Mouse (Mus musculus): ENCODE measurements around the gene Zbtb7b.

The Zbtb7b gene

GRCm38 (mm10) chr3:89365486-89366414 lies 28.8 kb downstream of the Zbtb7b start:
- DNase-seq (ENCODE audit: low read depth, low spot score): no peak

GRCm38 (mm10) chr3:89365153-89365485 lies 29.5 kb downstream of the Zbtb7b start, which contains the start of gene Dcst1:
TSS of gene Dcst1 (minus strand) at chr3:89365253.
- no peak for DNase-seq (ENCODE audit: low read depth, low spot score)

DNA sequence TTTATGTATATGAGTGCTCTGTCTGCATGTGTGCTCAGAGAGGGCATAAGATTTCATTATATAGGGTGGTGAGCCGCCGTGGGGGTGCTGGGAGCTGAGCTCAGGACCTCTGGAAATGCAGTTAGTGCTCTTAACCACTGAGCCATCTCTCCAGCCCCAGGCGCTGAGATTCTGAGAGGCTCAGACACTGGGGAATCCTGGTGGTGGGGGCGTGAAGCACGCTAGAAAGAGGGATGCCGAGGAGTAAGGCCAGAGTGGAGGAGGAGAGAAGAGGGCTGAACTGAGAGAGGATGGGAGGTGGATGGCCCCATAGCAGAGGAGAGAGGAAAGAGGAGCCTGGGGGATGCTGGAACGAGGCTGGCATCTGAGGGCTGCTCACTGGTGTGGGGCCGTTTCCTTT lies 29.9 kb downstream of the Zbtb7b start:
- no peak for DNase-seq (ENCODE audit: low read depth, low spot score)

- DNase-seq (ENCODE audit: low read depth, low spot score): no peak
Measured at GRCm38 (mm10) chr3:89361675-89362074, 32.9 kb downstream of the Zbtb7b start, which contains the start of gene Dcst2. TSS of gene Dcst2 (plus strand) at chr3:89361975.

- no peak for DNase-seq (ENCODE audit: low read depth, low spot score)
Measured at GRCm38 (mm10) chr3:89360237-89360636, 34.3 kb downstream of the Zbtb7b start.

- DNase-seq (ENCODE audit: low read depth, low spot score): peak; percentile 58
Measured at GRCm38 (mm10) chr3:89359630-89360029, 34.9 kb downstream of the Zbtb7b start.

DNA sequence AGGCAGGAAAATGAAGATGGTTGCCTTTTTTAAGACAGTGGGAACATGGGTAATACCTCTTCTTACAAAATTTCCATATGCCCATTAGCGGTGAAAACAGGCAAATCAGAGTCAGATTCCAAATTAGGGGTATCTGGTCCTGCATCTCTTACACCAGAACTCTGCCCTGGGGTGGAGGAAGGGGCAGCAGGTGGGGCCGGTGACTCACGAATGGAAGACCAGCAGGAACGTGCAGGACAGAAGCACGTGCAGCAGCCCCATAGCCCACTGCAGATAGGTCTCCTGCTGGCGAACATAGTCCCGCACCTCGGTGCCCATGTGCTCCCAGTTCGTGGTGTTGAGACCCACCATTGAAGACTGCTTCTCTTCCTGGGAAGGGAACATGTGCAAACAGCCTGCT lies 38.5 kb downstream of the Zbtb7b start:
- no peak for DNase-seq (ENCODE audit: low read depth, low spot score)

DNA sequence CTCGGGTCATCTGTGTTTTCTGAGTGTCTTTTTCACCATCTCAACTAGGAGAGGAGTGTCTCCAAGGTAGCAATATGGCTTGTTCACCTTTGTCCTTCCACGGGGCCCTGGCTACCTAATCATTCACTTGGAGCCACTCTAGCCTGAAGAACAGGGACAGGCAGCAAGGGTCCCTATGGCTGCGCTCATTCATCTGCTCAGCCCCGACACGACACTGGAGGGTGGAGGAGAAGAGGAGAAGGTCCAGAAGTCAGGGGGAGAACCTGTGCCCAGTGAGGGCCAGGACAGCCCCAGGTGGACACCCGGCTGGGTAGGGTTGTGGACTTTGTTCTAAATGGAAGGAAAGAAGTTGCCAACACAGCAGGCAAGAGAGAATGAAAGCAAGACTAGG lies 39.1 kb downstream of the Zbtb7b start:
- DNase-seq (ENCODE audit: low read depth, low spot score): no peak

DNA sequence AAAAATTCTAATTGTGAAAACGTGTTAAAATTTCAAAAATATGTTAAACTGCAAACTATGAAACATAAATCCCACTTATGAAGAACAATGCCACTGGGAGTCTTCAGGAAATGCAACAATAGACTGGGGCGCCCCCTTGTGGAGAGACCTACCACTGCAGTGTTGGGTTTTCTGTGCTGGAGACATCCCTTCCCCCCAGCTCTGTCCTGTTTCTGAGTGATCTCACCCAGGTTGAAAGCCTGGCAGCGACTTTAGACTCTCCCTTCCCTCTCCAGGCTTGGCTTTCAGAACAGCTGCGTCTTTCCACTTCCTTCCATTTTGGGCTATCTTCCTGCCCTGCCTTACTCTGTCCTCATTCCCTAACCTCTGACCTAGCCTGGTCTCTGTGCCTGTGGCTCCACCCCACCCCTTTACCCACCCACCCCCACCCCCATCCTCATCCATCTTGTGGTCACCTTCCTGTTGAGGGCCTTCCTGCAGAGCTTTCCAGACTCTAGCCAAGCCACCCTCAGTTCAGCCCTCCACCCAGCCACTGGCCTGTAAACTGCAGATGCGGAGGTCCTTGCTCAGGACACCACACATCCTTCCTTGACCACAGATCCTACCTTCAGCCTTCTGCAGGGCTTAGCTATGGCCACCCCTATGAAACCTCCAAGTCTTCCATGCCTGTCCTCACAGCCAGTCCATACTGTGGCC lies 39.6 kb downstream of the Zbtb7b start:
- peak; percentile 54 for DNase-seq (ENCODE audit: low read depth, low spot score)

DNA sequence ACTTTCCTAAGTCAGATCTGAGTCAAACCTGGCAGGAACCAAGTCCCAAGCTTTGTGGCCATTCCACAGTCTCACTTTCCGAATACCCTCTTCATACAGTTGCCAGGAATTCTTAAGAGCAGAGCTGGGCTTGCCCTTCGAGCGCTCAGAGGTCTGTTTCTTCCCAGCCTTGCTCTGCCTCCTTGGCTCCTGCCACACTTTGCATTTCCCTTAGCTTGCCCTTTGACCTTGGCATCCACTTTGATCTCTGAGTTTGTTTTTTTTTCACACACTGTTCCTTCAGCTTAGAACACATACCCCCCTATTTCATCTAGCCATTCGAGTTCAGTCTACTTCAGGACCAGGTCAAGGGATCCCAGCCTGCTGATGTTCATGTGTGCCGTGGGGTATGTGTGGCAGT lies 43.3 kb downstream of the Zbtb7b start:
- DNase-seq (ENCODE audit: low read depth, low spot score): no peak

GRCm38 (mm10) chr3:89349869-89350501 lies 44.6 kb downstream of the Zbtb7b start, which contains the start of gene Adam15:
TSS of gene Adam15 (minus strand) at chr3:89349996.
- DNase-seq (ENCODE audit: low read depth, low spot score): peak; percentile 50

DNA sequence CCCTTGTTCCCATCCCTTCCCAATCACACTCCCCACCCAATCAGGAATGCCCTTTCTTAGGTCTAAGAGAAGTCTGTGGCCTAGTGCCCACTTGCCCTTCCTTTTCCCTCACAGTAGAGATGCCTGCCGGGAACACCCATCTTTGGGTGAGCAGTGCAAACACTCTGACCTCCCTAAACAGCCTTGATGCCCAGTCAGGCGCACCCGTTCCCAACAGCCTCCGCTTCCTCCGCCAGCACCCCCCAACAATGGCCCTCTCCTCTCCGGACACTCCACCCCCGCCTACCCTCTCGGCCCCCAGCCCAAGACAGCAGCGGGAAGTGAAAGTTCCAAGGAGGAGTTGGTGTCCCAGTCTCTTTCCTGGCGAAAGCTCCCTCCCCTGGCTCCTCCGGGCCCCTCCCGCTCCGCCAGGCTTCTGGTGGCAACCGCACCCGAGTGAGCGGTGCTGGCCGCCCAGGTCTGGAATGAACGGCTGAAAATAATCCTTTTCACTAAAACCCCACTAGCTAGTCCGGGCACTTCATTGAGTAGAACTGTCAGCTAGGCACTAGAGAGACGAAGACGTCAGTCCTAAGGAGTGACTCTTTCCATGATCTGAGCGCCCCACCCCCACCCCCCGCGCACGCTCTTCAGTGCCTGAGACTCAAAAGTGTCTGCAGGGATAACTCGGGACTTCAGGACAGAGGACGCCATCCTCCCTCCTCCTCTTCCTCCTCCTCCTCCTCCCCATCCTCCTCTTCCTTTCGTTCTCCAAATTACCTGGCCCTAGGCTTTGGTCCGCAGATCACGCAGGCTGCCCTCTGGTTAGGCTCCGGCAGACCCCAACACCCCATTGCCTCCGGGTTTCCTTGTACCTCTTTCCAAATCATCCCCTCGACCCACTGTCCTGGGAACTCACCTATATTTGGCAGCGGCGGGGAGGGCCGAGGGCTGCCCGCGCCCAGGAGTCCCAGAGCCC lies 45.4 kb downstream of the Zbtb7b start:
- peak; percentile 53 for DNase-seq (ENCODE audit: low read depth, low spot score)

DNA sequence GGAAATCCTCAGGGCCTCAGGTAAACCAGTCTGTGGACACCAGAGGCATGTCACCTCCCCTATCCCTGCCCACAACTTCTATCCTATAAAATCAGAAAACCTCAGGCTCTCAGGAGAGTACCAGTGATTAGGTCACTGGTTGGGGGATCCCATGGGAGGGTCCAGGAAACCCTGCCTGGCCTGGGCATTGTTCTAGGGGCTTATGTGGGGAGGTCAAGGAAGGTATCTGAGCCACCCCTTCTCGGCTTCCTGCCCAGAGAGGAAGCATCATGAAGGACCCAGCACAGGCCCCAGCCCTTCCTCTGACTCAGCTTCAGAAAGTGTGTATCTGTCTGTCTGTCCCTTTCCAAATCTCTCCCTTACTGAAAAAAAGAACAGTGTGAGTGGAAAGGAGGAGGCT lies 46.7 kb downstream of the Zbtb7b start:
- DNase-seq (ENCODE audit: low read depth, low spot score): no peak

DNA sequence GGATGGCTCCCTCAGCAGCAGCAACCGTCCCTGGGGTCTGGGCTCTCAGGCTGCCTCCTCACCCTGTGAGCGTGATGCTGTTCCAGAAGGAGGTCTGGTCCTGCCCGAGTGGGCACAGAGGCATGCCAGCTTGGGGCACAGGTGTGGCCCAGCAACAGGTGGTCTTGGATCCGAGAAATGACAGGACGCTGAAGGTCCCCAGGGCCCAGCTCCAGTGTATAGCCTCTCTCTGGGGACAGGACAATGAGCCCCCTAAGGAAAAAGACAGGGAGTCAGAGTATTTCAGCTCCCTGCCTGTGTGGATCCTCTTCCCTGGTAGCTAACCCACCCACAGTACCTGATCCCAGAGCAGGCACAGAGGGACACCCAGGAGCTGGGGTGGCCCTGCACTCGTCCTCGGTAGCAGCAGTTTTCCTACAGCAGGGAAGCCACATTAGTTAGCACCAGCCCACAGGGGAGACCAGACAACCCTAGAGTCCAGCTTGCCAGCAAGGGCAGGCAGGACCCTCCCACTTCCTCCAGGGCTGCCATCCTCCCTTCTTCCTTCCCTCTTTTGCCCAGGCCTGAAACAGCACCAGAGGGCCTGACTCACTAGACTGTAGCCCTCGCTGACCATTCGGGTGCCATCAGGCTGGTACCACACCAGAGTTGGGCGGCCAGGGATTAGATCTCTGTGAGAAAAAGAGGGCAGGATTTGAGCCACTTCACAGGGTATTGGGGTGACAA lies 47.6 kb downstream of the Zbtb7b start:
- no peak for DNase-seq (ENCODE audit: low read depth, low spot score)

DNA sequence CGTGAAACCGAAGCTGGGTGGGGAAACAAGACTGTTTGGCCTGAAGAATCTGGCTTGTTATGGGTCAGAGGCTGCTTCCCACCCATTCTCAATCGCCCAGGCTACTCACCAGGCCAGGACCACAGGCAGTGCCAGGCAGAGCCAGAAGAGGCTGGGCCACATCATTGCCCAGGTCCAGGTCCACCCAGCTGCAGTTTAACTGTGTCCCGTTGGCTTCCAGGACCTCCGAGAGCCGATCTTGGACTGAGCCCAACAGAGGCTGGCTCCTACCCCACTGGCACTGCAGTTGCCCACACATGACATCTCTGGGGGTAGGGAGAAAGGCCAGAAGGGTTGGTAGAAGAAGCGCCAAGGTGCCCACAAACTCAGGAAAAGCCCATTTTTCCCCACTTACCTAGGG lies 51.3 kb downstream of the Zbtb7b start:
- no peak for DNase-seq (ENCODE audit: low read depth, low spot score)

GRCm38 (mm10) chr3:89341794-89342193 lies 52.8 kb downstream of the Zbtb7b start:
- DNase-seq (ENCODE audit: low read depth, low spot score): no peak

DNA sequence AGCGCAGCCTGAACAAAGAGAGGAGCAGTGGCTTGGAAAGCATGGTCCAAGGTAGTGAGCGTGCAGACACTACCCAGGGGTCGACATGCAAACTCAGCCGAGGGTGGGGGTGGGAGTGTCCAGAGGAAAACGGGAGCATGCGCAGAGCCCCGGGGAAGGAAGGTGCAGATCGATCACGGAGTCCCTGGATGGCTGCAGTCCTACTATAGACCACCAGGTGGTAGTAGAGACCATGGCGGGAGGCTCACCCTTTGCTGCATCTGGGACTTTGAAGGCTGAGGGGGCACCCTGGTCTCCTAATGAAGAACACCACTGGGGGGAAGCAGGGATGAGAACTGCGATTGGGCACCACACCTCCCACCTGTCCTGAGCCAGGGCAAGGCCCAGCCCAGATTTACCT lies 54.1 kb downstream of the Zbtb7b start:
- DNase-seq (ENCODE audit: low read depth, low spot score): peak; percentile 47

- no peak for DNase-seq (ENCODE audit: low read depth, low spot score)
Measured at GRCm38 (mm10) chr3:89339416-89339815, 55.2 kb downstream of the Zbtb7b start.

DNA sequence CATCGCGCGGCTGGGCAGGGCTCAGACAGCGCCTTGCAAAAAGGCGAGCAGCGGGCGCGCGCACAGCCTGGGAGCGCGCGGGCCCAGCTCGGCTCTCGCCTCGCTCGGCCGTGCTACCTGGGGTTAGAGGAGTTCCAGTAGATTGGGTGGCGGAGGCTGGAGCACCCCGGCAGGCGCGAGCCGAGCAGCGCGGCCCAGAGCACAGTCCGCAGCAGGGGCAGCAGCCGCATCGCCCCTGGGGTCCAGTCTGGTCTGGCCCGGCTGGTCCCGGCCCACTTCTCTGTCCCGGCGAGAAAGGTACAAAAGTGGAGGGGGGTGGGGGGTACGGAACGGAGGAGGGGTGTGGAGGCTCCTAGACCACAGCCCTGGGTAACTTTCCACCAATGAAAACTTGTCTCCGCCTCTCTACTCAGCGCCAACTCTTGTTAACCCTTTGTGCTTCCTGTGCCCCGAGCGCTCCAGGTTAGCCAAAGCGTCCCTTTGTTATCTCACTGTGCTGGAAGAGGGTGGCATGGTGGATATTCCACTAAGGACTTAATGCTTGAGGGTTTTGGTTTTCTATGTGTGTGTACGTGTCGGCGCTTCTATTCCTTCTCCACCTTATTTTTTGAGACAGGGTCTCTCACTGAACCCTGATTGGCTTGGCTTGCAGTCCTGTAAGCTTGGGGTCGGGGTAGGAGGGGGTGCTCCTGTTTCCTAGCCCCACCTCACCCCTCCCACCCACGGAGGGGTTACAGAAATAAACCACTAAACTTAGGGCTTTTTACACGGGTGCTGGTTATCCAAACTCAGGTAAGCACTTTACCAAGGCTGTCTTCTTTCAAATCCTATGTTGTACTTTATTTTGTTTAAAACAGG lies 56.6 kb downstream of the Zbtb7b start, which contains the start of gene Efna4:
TSS of gene Efna4 (minus strand) at position 308 of the 858 bp plus-strand sequence.
- DNase-seq (ENCODE audit: low read depth, low spot score): no peak

Data from skeletal muscle tissue, adult 2 months (tissue).